Mouse (Mus musculus): ENCODE data around the gene Slc35e3. TPM values are rescaled to one million over a fixed set of nuclear protein-coding genes. Genes with fewer than 3 reads are reported as not detected.

The Slc35e3 gene
- polyA plus RNA-seq, 1 experiment from 2014 or later, result 2.5 TPM

DNA sequence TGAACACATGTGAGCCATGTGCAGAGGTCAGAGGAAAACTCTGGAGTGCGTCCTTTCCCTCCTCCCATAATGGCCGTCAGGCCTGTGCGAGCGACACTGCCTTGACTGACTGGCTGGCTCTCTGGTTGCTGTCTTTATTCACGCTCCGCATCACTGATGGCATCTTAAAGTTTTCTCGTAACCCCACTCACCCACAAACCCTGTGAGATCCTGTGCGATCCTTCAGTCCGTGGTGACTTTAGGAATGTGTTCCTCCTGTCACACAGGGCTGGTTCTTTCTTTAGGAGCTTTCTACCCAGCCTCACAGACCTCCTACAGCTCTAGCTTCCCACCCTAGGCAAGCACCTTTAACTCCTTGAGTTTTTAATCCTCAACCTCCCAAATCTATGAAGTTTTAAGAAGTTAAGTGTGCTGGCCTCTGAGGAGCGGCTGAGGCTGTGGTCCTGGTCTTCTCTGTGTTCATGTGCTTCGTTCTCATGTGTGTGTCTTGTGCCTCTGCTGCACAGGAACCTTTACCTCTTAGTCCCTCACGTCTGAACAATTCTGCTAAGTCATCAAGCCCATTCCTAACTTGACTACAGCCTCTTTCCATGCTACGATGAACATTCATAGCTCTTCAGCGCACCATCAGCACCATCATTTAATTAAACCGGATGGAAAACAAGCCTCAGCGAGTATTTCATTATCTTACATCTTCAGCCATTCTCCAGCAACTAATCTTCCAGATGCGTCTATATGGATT, 26.4 kb upstream of the Slc35e3 start:
- Histone ChIP-seq H3K9me3 (replicated peaks; ENCODE audit: control insufficient read depth, low read length) (no peaks in the 10 kb centered on the region), H3K9ac (ENCODE audit: low read depth, low read length) (no peak overlapping the region), H3K4me2 (ENCODE audit: low read depth, low read length) (no peak overlapping the region), H3K27me3 (ENCODE audit: control insufficient read depth, insufficient read depth, low read depth, low read length) (no peaks in the 10 kb centered on the region), H3K27ac (ENCODE audit: low read length) (no peak overlapping the region), H3K4me1 (ENCODE audit: control insufficient read depth, low read depth, low read length) (no peaks in the 10 kb centered on the region), H3K36me3 (ENCODE audit: control insufficient read depth, insufficient read depth) (peaks cover 59% of the 10 kb centered on the region), H3K4me3 (ENCODE audit: low read depth, low read length) (no peak overlapping the region)
- WGBS (ENCODE audit: insufficient replicate concordance), result 84% methylated on average over 17 of the region's 17 CpGs
- ATAC-seq (ENCODE audit: low read depth), result no peak

DNA sequence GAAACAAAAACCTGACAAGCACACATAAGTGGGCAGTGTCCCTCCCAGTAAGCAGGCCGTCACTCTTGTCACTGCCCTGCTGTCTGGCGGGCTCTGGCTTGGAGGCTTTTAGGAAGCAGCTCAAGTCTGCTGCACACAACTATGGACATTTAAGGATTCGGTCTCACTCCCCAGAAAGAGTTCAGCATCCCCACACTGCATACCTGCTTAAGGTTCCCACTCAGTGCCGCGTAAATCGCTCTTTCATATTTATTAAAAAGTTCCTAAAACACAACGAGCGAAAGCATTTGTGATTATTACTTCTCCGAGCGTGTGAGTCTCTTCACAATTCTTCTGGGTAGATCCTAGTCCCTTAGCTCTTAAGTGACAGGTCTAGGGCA, 25.0 kb upstream of the Slc35e3 start:
- WGBS (ENCODE audit: insufficient replicate concordance), result 92% methylated on average over 10 of the region's 10 CpGs
- ATAC-seq (ENCODE audit: low read depth), result no peak

DNA sequence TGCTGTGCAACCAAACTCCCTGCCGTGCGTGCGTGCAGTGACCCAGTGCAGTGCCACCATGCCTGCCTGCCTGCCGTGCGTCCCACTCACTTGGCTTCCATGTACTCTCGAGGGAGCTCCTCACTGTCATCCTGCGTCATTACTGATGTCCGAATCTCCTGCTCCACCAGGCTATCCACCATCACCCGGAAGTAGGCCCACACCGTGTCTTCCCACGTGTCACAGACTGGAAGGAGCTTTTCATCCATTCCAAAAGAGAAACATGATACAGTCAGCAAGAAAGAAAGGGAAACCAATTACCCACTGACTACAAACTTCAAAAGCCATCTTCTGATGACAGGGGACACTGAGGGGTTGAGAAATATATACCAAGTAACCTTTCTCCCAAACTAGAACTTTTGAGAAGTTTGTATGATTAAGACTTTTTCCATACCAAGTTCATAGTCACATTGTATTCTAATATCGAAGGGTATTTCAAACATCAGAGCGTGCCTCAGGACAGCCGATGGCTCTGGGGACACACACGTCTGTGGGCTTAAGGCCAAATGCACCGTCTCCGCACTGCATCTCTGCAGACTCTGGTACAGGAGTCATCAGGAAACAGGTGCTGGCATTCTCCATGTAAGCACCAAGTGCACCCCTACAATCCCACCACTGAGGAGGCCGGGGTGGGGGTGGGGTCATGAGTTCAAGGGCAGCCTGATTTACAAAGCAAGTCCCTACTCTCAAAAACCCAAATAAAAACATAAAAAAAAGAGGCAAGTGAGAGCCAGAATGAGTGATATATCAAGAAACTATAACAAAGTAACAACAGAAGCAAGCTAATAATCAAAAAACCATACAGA, 24.3 kb upstream of the Slc35e3 start:
- H3K9ac ChIP-seq (ENCODE audit: low read depth, low read length), result no peak overlapping the region
- 90% methylated on average over 18 of the region's 18 CpGs for WGBS (ENCODE audit: insufficient replicate concordance)
- no peak overlapping the region for H3K4me3 ChIP-seq (ENCODE audit: low read depth, low read length)
- H3K27me3 ChIP-seq (ENCODE audit: control insufficient read depth, insufficient read depth, low read depth, low read length), result no peaks in the 10 kb centered on the region
- peaks cover 56% of the 10 kb centered on the region for H3K36me3 ChIP-seq (ENCODE audit: control insufficient read depth, insufficient read depth)
- no peak overlapping the region for H3K4me2 ChIP-seq (ENCODE audit: low read depth, low read length)
- H3K9me3 ChIP-seq (replicated peaks; ENCODE audit: control insufficient read depth, low read length), result no peaks in the 10 kb centered on the region
- ATAC-seq (ENCODE audit: low read depth), result no peak
- no peak overlapping the region for H3K27ac ChIP-seq (ENCODE audit: low read length)
- H3K4me1 ChIP-seq (ENCODE audit: control insufficient read depth, low read depth, low read length), result no peaks in the 10 kb centered on the region

More for the DNA sequence above, 25.0 kb upstream of the Slc35e3 start:
- Histone ChIP-seq H3K4me3 (ENCODE audit: low read depth, low read length) (no peak overlapping the region), H3K9ac (ENCODE audit: low read depth, low read length) (no peak overlapping the region), H3K36me3 (ENCODE audit: control insufficient read depth, insufficient read depth) (peaks cover 55% of the 10 kb centered on the region), H3K4me1 (ENCODE audit: control insufficient read depth, low read depth, low read length) (no peaks in the 10 kb centered on the region), H3K4me2 (ENCODE audit: low read depth, low read length) (no peak overlapping the region), H3K9me3 (replicated peaks; ENCODE audit: control insufficient read depth, low read length) (no peaks in the 10 kb centered on the region), H3K27me3 (ENCODE audit: control insufficient read depth, insufficient read depth, low read depth, low read length) (no peaks in the 10 kb centered on the region), H3K27ac (ENCODE audit: low read length) (no peak overlapping the region)

DNA sequence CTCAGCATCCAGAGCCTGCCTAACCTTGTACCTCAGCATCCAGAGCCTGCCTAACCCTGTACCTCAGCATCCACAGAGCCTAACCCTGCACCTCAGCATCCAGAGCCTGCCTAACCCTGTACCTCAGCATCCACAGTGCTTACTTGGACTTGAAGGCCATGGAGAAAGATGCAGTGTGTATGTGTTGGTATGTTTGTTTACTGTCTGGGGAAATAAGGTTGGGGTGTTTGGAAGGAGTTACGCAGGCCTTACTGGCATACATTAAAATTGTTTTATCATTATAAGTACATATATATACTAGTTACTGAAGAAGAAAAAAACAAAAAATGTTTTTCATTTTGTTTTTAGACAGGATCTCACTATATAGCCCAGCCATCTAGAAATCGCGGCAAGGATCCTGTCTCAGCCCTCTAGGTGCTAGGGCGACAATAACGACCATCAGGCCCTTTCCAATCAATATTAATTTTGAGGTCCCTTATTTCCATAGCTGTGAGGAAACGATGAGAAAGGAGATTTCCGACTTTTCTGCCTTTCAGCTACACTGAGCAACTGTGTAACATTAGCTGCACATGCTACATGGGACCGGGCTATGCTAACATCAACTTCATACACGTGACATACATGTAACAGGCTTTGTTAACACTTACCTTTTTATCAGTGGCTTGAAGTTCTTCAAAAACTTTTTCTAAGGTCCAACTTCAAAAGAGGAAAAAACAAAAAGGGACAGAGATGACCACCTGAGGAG, 23.5 kb upstream of the Slc35e3 start:
- Histone ChIP-seq H3K27me3 (ENCODE audit: control insufficient read depth, insufficient read depth, low read depth, low read length) (no peaks in the 10 kb centered on the region), H3K4me3 (ENCODE audit: low read depth, low read length) (no peak overlapping the region), H3K27ac (ENCODE audit: low read length) (no peak overlapping the region), H3K9ac (ENCODE audit: low read depth, low read length) (no peak overlapping the region), H3K4me2 (ENCODE audit: low read depth, low read length) (no peak overlapping the region), H3K36me3 (ENCODE audit: control insufficient read depth, insufficient read depth) (peaks cover 55% of the 10 kb centered on the region), H3K9me3 (replicated peaks; ENCODE audit: control insufficient read depth, low read length) (no peaks in the 10 kb centered on the region), H3K4me1 (ENCODE audit: control insufficient read depth, low read depth, low read length) (no peaks in the 10 kb centered on the region)
- no peak for ATAC-seq (ENCODE audit: low read depth)
- 85% methylated on average over 9 of the region's 9 CpGs for WGBS (ENCODE audit: insufficient replicate concordance)

GRCm38 (mm10) chr10:117768141-117768440, 21.9 kb upstream of the Slc35e3 start:
- H3K9me3 ChIP-seq (replicated peaks; ENCODE audit: control insufficient read depth, low read length), result no peaks in the 10 kb centered on the region
- no peak overlapping the region for H3K9ac ChIP-seq (ENCODE audit: low read depth, low read length)
- ATAC-seq (ENCODE audit: low read depth), result no peak
- H3K27ac ChIP-seq (ENCODE audit: low read length), result no peak overlapping the region
- no peak overlapping the region for H3K4me2 ChIP-seq (ENCODE audit: low read depth, low read length)
- no peak overlapping the region for H3K4me3 ChIP-seq (ENCODE audit: low read depth, low read length)
- no peaks in the 10 kb centered on the region for H3K27me3 ChIP-seq (ENCODE audit: control insufficient read depth, insufficient read depth, low read depth, low read length)
- peaks cover 48% of the 10 kb centered on the region for H3K36me3 ChIP-seq (ENCODE audit: control insufficient read depth, insufficient read depth)
- 84% methylated on average over 7 of the region's 7 CpGs for WGBS (ENCODE audit: insufficient replicate concordance)
- no peaks in the 10 kb centered on the region for H3K4me1 ChIP-seq (ENCODE audit: control insufficient read depth, low read depth, low read length)

GRCm38 (mm10) chr10:117767286-117768140, 21.3 kb upstream of the Slc35e3 start:
- no peaks in the 10 kb centered on the region for H3K4me1 ChIP-seq (ENCODE audit: control insufficient read depth, low read depth, low read length)
- H3K36me3 ChIP-seq (ENCODE audit: control insufficient read depth, insufficient read depth), result peaks cover 45% of the 10 kb centered on the region
- no peak overlapping the region for H3K4me2 ChIP-seq (ENCODE audit: low read depth, low read length)
- H3K9me3 ChIP-seq (replicated peaks; ENCODE audit: control insufficient read depth, low read length), result no peaks in the 10 kb centered on the region
- no peak for ATAC-seq (ENCODE audit: low read depth)
- H3K4me3 ChIP-seq (ENCODE audit: low read depth, low read length), result no peak overlapping the region
- no peak overlapping the region for H3K9ac ChIP-seq (ENCODE audit: low read depth, low read length)
- no peak overlapping the region for H3K27ac ChIP-seq (ENCODE audit: low read length)
- H3K27me3 ChIP-seq (ENCODE audit: control insufficient read depth, insufficient read depth, low read depth, low read length), result no peaks in the 10 kb centered on the region
- WGBS (ENCODE audit: insufficient replicate concordance), result 86% methylated on average over 10 of the region's 10 CpGs

DNA sequence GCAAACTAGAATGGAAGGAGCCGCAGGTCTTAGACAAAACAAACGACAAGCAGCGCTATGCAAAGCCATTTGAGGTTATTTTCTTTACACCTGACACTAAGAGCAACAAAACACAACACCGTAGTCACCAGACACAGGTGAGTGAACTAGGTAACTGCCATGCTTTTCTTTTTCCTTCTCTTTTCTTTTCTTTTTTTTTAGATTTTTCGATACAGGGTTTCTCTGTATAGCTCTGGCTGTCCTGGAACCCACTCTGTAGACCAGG, 20.7 kb upstream of the Slc35e3 start:
- Histone ChIP-seq H3K36me3 (ENCODE audit: control insufficient read depth, insufficient read depth) (peaks cover 42% of the 10 kb centered on the region), H3K27ac (ENCODE audit: low read length) (no peak overlapping the region), H3K4me1 (ENCODE audit: control insufficient read depth, low read depth, low read length) (no peaks in the 10 kb centered on the region), H3K27me3 (ENCODE audit: control insufficient read depth, insufficient read depth, low read depth, low read length) (no peaks in the 10 kb centered on the region), H3K4me2 (ENCODE audit: low read depth, low read length) (no peak overlapping the region), H3K9me3 (replicated peaks; ENCODE audit: control insufficient read depth, low read length) (no peaks in the 10 kb centered on the region), H3K4me3 (ENCODE audit: low read depth, low read length) (no peak overlapping the region), H3K9ac (ENCODE audit: low read depth, low read length) (no peak overlapping the region)
- ATAC-seq (ENCODE audit: low read depth), result no peak
- 90% methylated on average over 5 of the region's 5 CpGs for WGBS (ENCODE audit: insufficient replicate concordance)

DNA sequence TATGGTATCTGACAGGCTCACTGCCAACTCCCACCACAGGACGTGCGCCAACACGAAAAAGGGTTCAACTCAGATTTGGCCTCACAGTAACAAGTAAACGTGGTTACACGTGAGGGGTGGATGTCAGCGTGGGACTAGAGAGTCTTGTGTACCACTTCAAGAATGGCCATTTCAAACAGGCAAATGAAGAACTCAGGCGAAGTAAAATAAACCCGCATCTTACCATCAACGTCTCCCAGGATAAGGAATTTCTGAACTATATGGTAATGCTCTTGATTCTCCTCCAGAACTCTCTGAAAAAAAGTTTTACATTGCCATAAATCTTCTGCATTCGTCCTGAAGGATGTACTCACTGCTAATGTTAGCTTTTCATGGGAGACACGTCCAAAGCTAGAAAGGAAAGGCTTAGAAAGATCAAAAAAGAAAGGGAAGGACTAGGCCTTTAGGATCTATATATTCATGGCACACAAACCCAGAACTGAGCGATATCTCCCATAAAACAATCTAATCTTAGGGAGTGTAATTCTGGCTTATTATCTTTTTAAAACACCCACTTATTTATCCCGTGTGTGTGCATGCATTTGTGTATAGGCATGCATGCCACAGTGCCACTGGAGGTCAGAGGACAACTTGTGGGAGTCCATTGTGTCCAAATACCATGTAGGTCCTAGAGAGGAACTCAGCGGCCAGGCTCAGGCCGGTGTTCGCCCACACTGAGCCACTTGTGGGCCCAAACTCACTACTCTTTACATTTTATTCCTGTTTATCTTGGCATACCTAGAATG, 20.1 kb upstream of the Slc35e3 start:
- H3K27ac ChIP-seq (ENCODE audit: low read length), result no peak overlapping the region
- WGBS (ENCODE audit: insufficient replicate concordance), result 84% methylated on average over 16 of the region's 16 CpGs
- no peaks in the 10 kb centered on the region for H3K9me3 ChIP-seq (replicated peaks; ENCODE audit: control insufficient read depth, low read length)
- no peak for ATAC-seq (ENCODE audit: low read depth)
- H3K4me1 ChIP-seq (ENCODE audit: control insufficient read depth, low read depth, low read length), result no peaks in the 10 kb centered on the region
- H3K4me2 ChIP-seq (ENCODE audit: low read depth, low read length), result no peak overlapping the region
- H3K9ac ChIP-seq (ENCODE audit: low read depth, low read length), result no peak overlapping the region
- no peak overlapping the region for H3K4me3 ChIP-seq (ENCODE audit: low read depth, low read length)
- no peaks in the 10 kb centered on the region for H3K27me3 ChIP-seq (ENCODE audit: control insufficient read depth, insufficient read depth, low read depth, low read length)
- H3K36me3 ChIP-seq (ENCODE audit: control insufficient read depth, insufficient read depth), result peaks cover 41% of the 10 kb centered on the region
